Mouse (Mus musculus): ENCODE results near the gene Scmh1. TPM values are rescaled to one million over a fixed set of nuclear protein-coding genes. Genes with fewer than 3 reads are reported as not detected.
"Not testable (repeated sequence)": the region's sequence is repeated elsewhere in the genome, so short reads cannot be mapped to it uniquely, and the experiment has no call there.

Gene Scmh1
- polyA plus RNA-seq, 1 experiment, result 22.7 TPM

DNA sequence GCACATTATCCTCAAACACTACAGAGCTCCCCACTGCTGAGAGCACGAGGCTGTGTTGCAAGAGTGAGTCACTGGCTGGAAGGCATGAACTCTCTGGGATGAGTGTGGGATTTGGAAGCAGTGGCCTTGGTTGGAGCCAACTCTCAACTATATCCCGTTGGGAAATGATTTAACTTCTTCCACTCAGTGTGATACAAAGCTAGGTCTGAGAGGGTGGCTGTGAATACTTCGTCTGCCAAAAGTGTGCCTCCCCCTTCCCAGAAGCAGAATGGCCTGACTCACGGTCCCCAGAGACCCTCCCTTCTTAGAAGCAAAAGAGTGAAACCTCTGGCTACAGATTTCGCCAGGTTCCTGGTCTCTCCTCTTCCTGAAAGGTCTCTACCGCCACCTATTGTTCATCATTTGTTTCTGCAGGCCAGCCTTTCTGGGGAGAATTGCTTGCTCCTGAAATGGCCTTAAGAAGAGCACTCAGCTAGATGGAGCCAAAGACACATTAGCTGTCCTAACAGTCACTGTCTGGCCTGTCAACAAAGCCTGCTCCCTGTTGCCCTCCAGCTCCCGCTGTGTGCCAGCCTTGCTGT is 24.2 kb upstream of the Scmh1 start:
- H3K27me3 ChIP-seq (replicated peaks), result peaks cover 42% of the 10 kb centered on the region
- H3K36me3 ChIP-seq (replicated peaks; ENCODE audit: low read length), result no peaks in the 10 kb centered on the region
- 0 out of 2 replicates have a peak, but pooled peaks cover 4% of the 10 kb centered on the region for H3K9me3 ChIP-seq
- no peak for TF ChIP-seq FLI1 (IDR thresholded peaks at IDR 0.05; ENCODE audit: low read length)
- TF ChIP-seq GATA1 (IDR thresholded peaks at IDR 0.05; ENCODE audit: borderline replicate concordance, low read length), result no peak
- H3K4me1 ChIP-seq, result peaks cover 23% of the 10 kb centered on the region
- peak overlapping the region; percentile 85 for H3K4me3 ChIP-seq (replicated peaks)

- H3K27me3 ChIP-seq (replicated peaks), result peaks cover 32% of the 10 kb centered on the region
- no peak overlapping the region for H3K4me3 ChIP-seq (replicated peaks)
- H3K36me3 ChIP-seq (replicated peaks; ENCODE audit: low read length), result no peaks in the 10 kb centered on the region
- H3K4me1 ChIP-seq, result peaks cover 14% of the 10 kb centered on the region
- TF ChIP-seq FLI1 (IDR thresholded peaks at IDR 0.05; ENCODE audit: low read length), result no peak
- TF ChIP-seq GATA1 (IDR thresholded peaks at IDR 0.05; ENCODE audit: borderline replicate concordance, low read length), result no peak
- peaks cover under 1% of the 10 kb centered on the region; the same call in 1 of the 2 replicates for H3K9me3 ChIP-seq
Observed at GRCm38 (mm10) chr4:120385496-120385895, 19.6 kb upstream of the Scmh1 start.

DNA sequence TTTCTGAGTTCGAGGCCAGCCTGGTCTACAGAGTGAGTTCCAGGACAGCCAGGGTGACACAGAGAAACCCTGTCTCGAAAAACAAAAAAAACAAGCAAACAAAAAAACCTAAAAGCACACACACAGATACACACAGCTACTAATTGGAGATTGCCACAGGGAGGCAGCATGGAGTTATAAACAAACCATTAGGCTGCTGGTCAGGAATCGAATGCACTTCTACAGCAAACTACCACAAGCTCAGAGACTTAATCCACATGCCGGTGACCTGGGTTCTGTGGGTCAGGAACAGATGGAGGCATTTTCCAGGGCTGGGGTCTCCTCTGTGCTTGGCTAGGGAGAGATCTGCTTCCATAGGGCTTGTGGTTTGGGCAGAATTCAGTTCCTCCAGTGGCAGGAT is 17.6 kb upstream of the Scmh1 start:
- no peak for TF ChIP-seq GATA1 (IDR thresholded peaks at IDR 0.05; ENCODE audit: borderline replicate concordance, low read length)
- no peak for TF ChIP-seq FLI1 (IDR thresholded peaks at IDR 0.05; ENCODE audit: low read length)
- Histone ChIP-seq H3K4me1 (peaks cover 9% of the 10 kb centered on the region), H3K27me3 (replicated peaks) (peaks cover 36% of the 10 kb centered on the region), H3K9me3 (peaks cover 4% of the 10 kb centered on the region; the same call in 1 of the 2 replicates), H3K4me3 (replicated peaks) (no peak overlapping the region), H3K36me3 (replicated peaks; ENCODE audit: low read length) (no peaks in the 10 kb centered on the region)

DNA sequence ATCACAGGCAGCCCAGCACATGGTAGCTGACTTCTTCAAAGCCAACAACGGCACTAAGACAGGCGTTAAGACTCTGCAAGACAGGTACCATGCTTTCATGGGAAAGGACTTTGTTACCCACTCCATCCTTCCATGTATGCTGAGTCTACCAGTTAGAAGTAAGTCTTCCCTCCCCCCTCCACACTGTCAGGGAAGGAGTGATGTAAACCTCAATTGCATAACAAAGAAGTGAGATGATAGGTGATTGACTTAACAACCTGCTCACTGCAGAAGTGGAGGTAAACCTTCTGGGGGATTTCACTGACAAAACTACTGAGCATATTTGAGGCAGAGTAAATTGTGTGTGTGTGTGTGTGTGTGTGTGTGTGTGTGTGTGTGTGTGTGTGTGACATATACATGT is 17.1 kb upstream of the Scmh1 start:
- TF ChIP-seq GATA1 (IDR thresholded peaks at IDR 0.05; ENCODE audit: borderline replicate concordance, low read length) (no peak), FLI1 (IDR thresholded peaks at IDR 0.05; ENCODE audit: low read length) (no peak)
- Histone ChIP-seq H3K27me3 (replicated peaks) (peaks cover 34% of the 10 kb centered on the region), H3K9me3 (peaks cover 4% of the 10 kb centered on the region; the same call in 1 of the 2 replicates), H3K36me3 (replicated peaks; ENCODE audit: low read length) (no peaks in the 10 kb centered on the region), H3K4me3 (replicated peaks) (no peak overlapping the region), H3K4me1 (peaks cover 13% of the 10 kb centered on the region)

DNA sequence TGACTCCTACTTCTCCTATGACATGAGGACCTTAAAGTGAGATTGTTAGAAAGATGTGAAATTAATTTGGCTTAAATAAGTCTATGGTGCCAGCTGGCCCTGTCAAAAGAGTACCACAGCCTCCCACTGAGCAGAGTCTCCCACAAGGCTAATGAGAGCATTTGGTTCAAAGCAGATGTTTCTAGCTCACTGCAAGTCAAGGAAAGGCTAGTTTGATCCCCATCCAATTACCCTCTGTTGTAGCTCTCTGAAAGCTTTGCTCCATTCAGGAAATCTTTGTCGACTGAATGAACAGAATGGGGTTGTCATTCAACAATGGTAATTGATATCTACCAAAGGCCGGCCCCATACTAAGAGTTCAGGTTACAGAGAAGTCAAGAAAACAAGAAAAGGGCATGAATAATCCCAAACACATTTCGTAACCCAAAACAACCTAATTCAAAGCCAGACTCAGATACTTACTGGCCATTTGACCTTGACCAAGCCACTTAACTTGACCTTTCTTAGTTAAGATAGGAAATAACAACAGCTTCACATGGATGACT is 16.0 kb upstream of the Scmh1 start:
- peaks cover 4% of the 10 kb centered on the region; the same call in 1 of the 2 replicates for H3K9me3 ChIP-seq
- H3K4me1 ChIP-seq, result peaks cover 19% of the 10 kb centered on the region
- peaks cover 24% of the 10 kb centered on the region for H3K27me3 ChIP-seq (replicated peaks)
- no peaks in the 10 kb centered on the region for H3K36me3 ChIP-seq (replicated peaks; ENCODE audit: low read length)
- no peak overlapping the region for H3K4me3 ChIP-seq (replicated peaks)
- TF ChIP-seq GATA1 (IDR thresholded peaks at IDR 0.05; ENCODE audit: borderline replicate concordance, low read length) (no peak), FLI1 (IDR thresholded peaks at IDR 0.05; ENCODE audit: low read length) (no peak)

DNA sequence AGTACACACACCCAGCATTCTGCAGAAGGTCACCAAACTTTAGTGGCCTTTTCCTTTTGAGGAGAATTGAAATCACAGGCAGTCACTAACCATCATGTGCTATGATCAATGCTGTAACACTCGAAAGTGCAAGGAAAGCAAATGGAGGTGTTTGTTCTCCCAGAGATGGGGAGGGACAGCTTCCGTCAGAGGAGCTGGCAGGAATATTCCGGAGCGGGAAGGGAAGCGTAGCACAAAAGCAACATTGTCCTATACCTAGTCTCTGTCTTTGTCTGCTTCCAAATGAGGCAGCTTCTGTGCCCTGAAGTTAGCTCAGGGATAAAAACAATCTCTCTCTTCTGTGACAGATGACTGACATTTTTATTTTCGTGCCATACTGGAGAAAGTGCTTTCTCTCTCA is 15.5 kb upstream of the Scmh1 start:
- TF ChIP-seq FLI1 (IDR thresholded peaks at IDR 0.05; ENCODE audit: low read length) (no peak), GATA1 (IDR thresholded peaks at IDR 0.05; ENCODE audit: borderline replicate concordance, low read length) (no peak)
- Histone ChIP-seq H3K4me3 (replicated peaks) (no peak overlapping the region), H3K27me3 (replicated peaks) (peaks cover 21% of the 10 kb centered on the region), H3K9me3 (peaks cover 4% of the 10 kb centered on the region; the same call in 1 of the 2 replicates), H3K36me3 (replicated peaks; ENCODE audit: low read length) (no peaks in the 10 kb centered on the region), H3K4me1 (peaks cover 19% of the 10 kb centered on the region)

- peaks cover 20% of the 10 kb centered on the region for H3K27me3 ChIP-seq (replicated peaks)
- TF ChIP-seq FLI1 (IDR thresholded peaks at IDR 0.05; ENCODE audit: low read length) (no peak), GATA1 (IDR thresholded peaks at IDR 0.05; ENCODE audit: borderline replicate concordance, low read length) (no peak)
- H3K4me1 ChIP-seq, result peaks cover 19% of the 10 kb centered on the region
- H3K36me3 ChIP-seq (replicated peaks; ENCODE audit: low read length), result no peaks in the 10 kb centered on the region
- H3K9me3 ChIP-seq, result peaks cover 4% of the 10 kb centered on the region; the same call in 1 of the 2 replicates
- no peak overlapping the region for H3K4me3 ChIP-seq (replicated peaks)
Observed at GRCm38 (mm10) chr4:120391591-120391990, 13.5 kb upstream of the Scmh1 start.

GRCm38 (mm10) chr4:120392341-120392740 is 12.7 kb upstream of the Scmh1 start:
- TF ChIP-seq GATA1 (IDR thresholded peaks at IDR 0.05; ENCODE audit: borderline replicate concordance, low read length) (no peak), FLI1 (IDR thresholded peaks at IDR 0.05; ENCODE audit: low read length) (no peak)
- peaks cover 4% of the 10 kb centered on the region; the same call in 1 of the 2 replicates for H3K9me3 ChIP-seq
- no peak overlapping the region for H3K4me3 ChIP-seq (replicated peaks)
- H3K36me3 ChIP-seq (replicated peaks; ENCODE audit: low read length), result no peaks in the 10 kb centered on the region
- H3K27me3 ChIP-seq (replicated peaks), result peaks cover 20% of the 10 kb centered on the region
- H3K4me1 ChIP-seq, result peaks cover 19% of the 10 kb centered on the region

DNA sequence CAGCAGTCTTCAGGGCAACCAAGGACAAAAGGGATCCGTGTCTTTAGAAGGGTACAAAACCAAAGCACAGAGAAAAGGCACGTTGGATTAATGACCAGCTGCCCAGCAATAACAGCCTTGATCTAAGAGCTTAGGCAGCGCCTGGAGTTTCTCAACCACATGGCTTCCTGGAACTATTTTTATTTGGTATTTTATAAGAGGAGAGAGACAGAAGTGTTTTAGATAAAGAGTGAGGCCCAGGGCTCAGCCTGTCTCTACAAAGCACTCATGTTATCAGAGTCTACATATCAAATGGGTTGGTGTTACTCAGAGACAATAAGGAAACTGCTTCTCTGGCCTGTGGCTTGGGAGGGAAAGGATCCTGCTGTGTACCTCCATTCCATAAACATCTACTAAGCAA is 12.3 kb upstream of the Scmh1 start:
- H3K36me3 ChIP-seq (replicated peaks; ENCODE audit: low read length), result no peaks in the 10 kb centered on the region
- H3K9me3 ChIP-seq, result peaks cover 4% of the 10 kb centered on the region; the same call in 1 of the 2 replicates
- peaks cover 20% of the 10 kb centered on the region for H3K27me3 ChIP-seq (replicated peaks)
- TF ChIP-seq GATA1 (IDR thresholded peaks at IDR 0.05; ENCODE audit: borderline replicate concordance, low read length), result no peak
- TF ChIP-seq FLI1 (IDR thresholded peaks at IDR 0.05; ENCODE audit: low read length), result no peak
- H3K4me3 ChIP-seq (replicated peaks), result no peak overlapping the region
- H3K4me1 ChIP-seq, result peaks cover 16% of the 10 kb centered on the region

DNA sequence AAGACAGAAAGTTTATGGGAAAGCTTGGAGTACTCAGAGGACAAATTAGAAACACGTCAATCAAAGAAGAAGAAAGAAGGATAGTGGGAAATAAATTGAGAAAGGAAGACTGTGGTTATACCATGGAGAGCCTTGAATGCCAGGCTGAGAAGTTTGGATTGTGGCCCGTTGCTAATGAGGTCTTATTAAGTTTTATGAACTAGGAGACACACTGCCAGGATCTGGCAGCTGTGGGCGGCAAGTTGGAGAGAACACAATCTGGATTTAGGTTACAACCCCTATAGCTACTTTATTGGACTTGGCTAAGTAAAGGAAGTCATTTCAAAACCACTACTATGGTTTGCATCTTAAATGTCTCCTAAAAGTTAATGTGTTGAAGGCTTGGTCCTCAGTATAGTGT is 4.8 kb upstream of the Scmh1 start:
- peaks cover 7% of the 10 kb centered on the region; the same call in 1 of the 2 replicates for H3K4me1 ChIP-seq
- no peak for TF ChIP-seq GATA1 (IDR thresholded peaks at IDR 0.05; ENCODE audit: borderline replicate concordance, low read length)
- no peak for TF ChIP-seq FLI1 (IDR thresholded peaks at IDR 0.05; ENCODE audit: low read length)
- peaks cover 32% of the 10 kb centered on the region for H3K27me3 ChIP-seq (replicated peaks)
- H3K9me3 ChIP-seq, result no peaks in the 10 kb centered on the region
- H3K4me3 ChIP-seq (replicated peaks), result no peak overlapping the region
- no peaks in the 10 kb centered on the region for H3K36me3 ChIP-seq (replicated peaks; ENCODE audit: low read length)

DNA sequence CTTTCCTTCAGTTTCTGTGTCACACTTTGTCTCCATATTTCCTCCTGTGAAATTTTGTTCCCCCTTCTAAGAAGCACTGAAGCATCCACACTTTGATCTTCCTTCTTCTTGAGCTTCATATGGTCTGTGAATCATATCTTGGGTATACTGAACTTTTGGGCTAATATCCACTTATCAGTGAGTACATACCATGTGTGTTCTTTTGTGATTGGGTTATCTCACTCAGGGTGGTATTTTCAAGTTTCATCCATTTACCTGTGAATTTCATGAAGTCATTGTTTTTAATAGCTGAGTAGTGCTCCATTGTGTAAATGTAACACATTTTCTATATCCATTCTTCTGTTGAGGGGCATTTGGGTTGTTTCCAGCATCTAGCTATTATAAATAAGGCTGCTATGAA is 3.0 kb upstream of the Scmh1 start:
- not testable (repeated sequence) for H3K9me3 ChIP-seq; H3K4me3 ChIP-seq (replicated peaks); H3K36me3 ChIP-seq (replicated peaks; ENCODE audit: low read length)
- peaks cover 19% of the 10 kb centered on the region; the same call in 1 of the 2 replicates for H3K4me1 ChIP-seq
- peaks cover 24% of the 10 kb centered on the region for H3K27me3 ChIP-seq (replicated peaks)

Measured in megakaryocyte, embryonic 14.5 days (primary cell).